Mouse (Mus musculus) liver, adult 2 months (tissue): Measurements from ENCODE around the gene Chit1.

Experiments used
- CTCF ChIP-seq: fragments of 200-500 bp; IDR thresholded peaks from 2 replicates; pipeline ENCODE4 v1.5.1; 2011; ENCODE audit warnings: low read depth, low read length, control low read depth
- POLR2A ChIP-seq: fragments of 200-500 bp; IDR thresholded peaks from 2 replicates; pipeline ENCODE4 v1.6.1; 2011; ENCODE audit warnings: low read length, control low read depth; ENCODE audit not compliant: insufficient read depth; ENCODE audit errors: extremely low read depth

GRCm38 (mm10) chr1:134110449-134110848, 593 bp upstream of the Chit1 start:
- no peak for TF ChIP-seq CTCF
- no peak for TF ChIP-seq POLR2A
